Mouse (Mus musculus): ENCODE results near the gene Aldh1a2. TPM values are rescaled to one million over a fixed set of nuclear protein-coding genes. Genes with fewer than 3 reads are reported as not detected.

The Aldh1a2 gene
- total and polyA plus RNA-seq, 3 experiments: not detected

- no peak for ATAC-seq (ENCODE audit: extremely low read depth, insufficient number of reproducible peaks, low FRiP score, poor library complexity, severe bottlenecking)
These were observed 74.2 kb downstream of the Aldh1a2 start for GRCm38 (mm10) chr9:71289810-71290209.

GRCm38 (mm10) chr9:71290730-71291129 lies 75.1 kb downstream of the Aldh1a2 start:
- ATAC-seq (ENCODE audit: extremely low read depth, insufficient number of reproducible peaks, low FRiP score, poor library complexity, severe bottlenecking) (no peak), DNase-seq (ENCODE audit: low spot score) (no peak)
- Histone ChIP-seq H3K36me3 (replicated peaks) (no peaks in the 10 kb centered on the region), H3K27me3 (ENCODE audit: insufficient read depth, low read length) (peaks cover 18% of the 10 kb centered on the region), H3K9me3 (replicated peaks) (no peaks in the 10 kb centered on the region), H3K4me1 (ENCODE audit: insufficient read depth, low read depth, low read length) (no peaks in the 10 kb centered on the region), H3K4me3 (ENCODE audit: low read depth, low read length) (no peak overlapping the region)
- TF ChIP-seq CTCF (IDR thresholded peaks at IDR 0.05; ENCODE audit: low read depth, low read length): no peak
- no peak for TF ChIP-seq TAL1 (conservative IDR thresholded peaks at IDR 0.05; ENCODE audit: low read depth, low read length)
- no peak for TF ChIP-seq GATA2 (IDR thresholded peaks at IDR 0.05; ENCODE audit: borderline replicate concordance, low read depth, low read length)
- no peak for TF ChIP-seq POLR2AphosphoS5 (IDR thresholded peaks at IDR 0.05; ENCODE audit: insufficient replicate concordance, low read depth, low read length)
- TF ChIP-seq GATA1 (IDR thresholded peaks at IDR 0.05; ENCODE audit: borderline replicate concordance, low read length): no peak

More at GRCm38 (mm10) chr9:71289810-71290209, 74.2 kb downstream of the Aldh1a2 start:
- DNase-seq (ENCODE audit: low spot score): no peak
- TF ChIP-seq GATA2 (IDR thresholded peaks at IDR 0.05; ENCODE audit: borderline replicate concordance, low read depth, low read length) (no peak), TAL1 (conservative IDR thresholded peaks at IDR 0.05; ENCODE audit: low read depth, low read length) (no peak), GATA1 (IDR thresholded peaks at IDR 0.05; ENCODE audit: borderline replicate concordance, low read length) (no peak), CTCF (IDR thresholded peaks at IDR 0.05; ENCODE audit: low read depth, low read length) (no peak), POLR2AphosphoS5 (IDR thresholded peaks at IDR 0.05; ENCODE audit: insufficient replicate concordance, low read depth, low read length) (no peak)
- Histone ChIP-seq H3K36me3 (replicated peaks) (no peaks in the 10 kb centered on the region), H3K27me3 (ENCODE audit: insufficient read depth, low read length) (peaks cover 13% of the 10 kb centered on the region), H3K9me3 (replicated peaks) (no peaks in the 10 kb centered on the region), H3K4me3 (ENCODE audit: low read depth, low read length) (no peak overlapping the region), H3K4me1 (ENCODE audit: insufficient read depth, low read depth, low read length) (no peaks in the 10 kb centered on the region)

GRCm38 (mm10) chr9:71295501-71295900 lies 79.9 kb downstream of the Aldh1a2 start:
- no peak for TF ChIP-seq CTCF (IDR thresholded peaks at IDR 0.05; ENCODE audit: low read depth, low read length)
- TF ChIP-seq POLR2AphosphoS5 (IDR thresholded peaks at IDR 0.05; ENCODE audit: insufficient replicate concordance, low read depth, low read length): no peak
- no peak for TF ChIP-seq GATA1 (IDR thresholded peaks at IDR 0.05; ENCODE audit: borderline replicate concordance, low read length)
- no peak for TF ChIP-seq GATA2 (IDR thresholded peaks at IDR 0.05; ENCODE audit: borderline replicate concordance, low read depth, low read length)
- TF ChIP-seq TAL1 (conservative IDR thresholded peaks at IDR 0.05; ENCODE audit: low read depth, low read length): no peak
- Histone ChIP-seq H3K4me1 (ENCODE audit: insufficient read depth, low read depth, low read length) (no peaks in the 10 kb centered on the region), H3K36me3 (replicated peaks) (no peaks in the 10 kb centered on the region), H3K4me3 (ENCODE audit: low read depth, low read length) (no peak overlapping the region), H3K9me3 (replicated peaks) (no peaks in the 10 kb centered on the region), H3K27me3 (ENCODE audit: insufficient read depth, low read length) (peaks cover 12% of the 10 kb centered on the region)
- ATAC-seq (ENCODE audit: extremely low read depth, insufficient number of reproducible peaks, low FRiP score, poor library complexity, severe bottlenecking) (no peak), DNase-seq (ENCODE audit: low spot score) (no peak)

- no peaks in the 10 kb centered on the region for H3K36me3 ChIP-seq (replicated peaks)
- H3K4me1 ChIP-seq (ENCODE audit: insufficient read depth, low read depth, low read length): no peaks in the 10 kb centered on the region
- H3K9me3 ChIP-seq (replicated peaks): no peaks in the 10 kb centered on the region
- peak; percentile 21; the same call in 1 of the 2 replicates for TF ChIP-seq CTCF (IDR thresholded peaks at IDR 0.05; ENCODE audit: low read depth, low read length)
- TF ChIP-seq TAL1 (conservative IDR thresholded peaks at IDR 0.05; ENCODE audit: low read depth, low read length): no peak
- ATAC-seq (ENCODE audit: extremely low read depth, insufficient number of reproducible peaks, low FRiP score, poor library complexity, severe bottlenecking) (no peak), DNase-seq (ENCODE audit: low spot score) (peak; percentile 5)
- no peak overlapping the region for H3K4me3 ChIP-seq (ENCODE audit: low read depth, low read length)
- H3K27me3 ChIP-seq (ENCODE audit: insufficient read depth, low read length): no peaks in the 10 kb centered on the region; the same call in 1 of the 2 replicates
These were observed 88.0 kb downstream of the Aldh1a2 start for GRCm38 (mm10) chr9:71303594-71303993.

GRCm38 (mm10) chr9:71307106-71307789 lies 91.7 kb downstream of the Aldh1a2 start:
- DNase-seq (ENCODE audit: low spot score): no peak
- no peaks in the 10 kb centered on the region for H3K9me3 ChIP-seq (replicated peaks)
- TF ChIP-seq TAL1 (conservative IDR thresholded peaks at IDR 0.05; ENCODE audit: low read depth, low read length) (no peak), GATA1 (IDR thresholded peaks at IDR 0.05; ENCODE audit: borderline replicate concordance, low read length) (no peak), CTCF (IDR thresholded peaks at IDR 0.05; ENCODE audit: low read depth, low read length) (no peak), GATA2 (IDR thresholded peaks at IDR 0.05; ENCODE audit: borderline replicate concordance, low read depth, low read length) (no peak), POLR2AphosphoS5 (IDR thresholded peaks at IDR 0.05; ENCODE audit: insufficient replicate concordance, low read depth, low read length) (no peak)
- H3K4me1 ChIP-seq (ENCODE audit: insufficient read depth, low read depth, low read length): no peaks in the 10 kb centered on the region
- peaks cover under 1% of the 10 kb centered on the region; the same call in 1 of the 2 replicates for H3K27me3 ChIP-seq (ENCODE audit: insufficient read depth, low read length)
- H3K4me3 ChIP-seq (ENCODE audit: low read depth, low read length): no peak overlapping the region
- no peaks in the 10 kb centered on the region for H3K36me3 ChIP-seq (replicated peaks)
- no peak for ATAC-seq (ENCODE audit: extremely low read depth, insufficient number of reproducible peaks, low FRiP score, poor library complexity, severe bottlenecking)

- TF ChIP-seq CTCF (IDR thresholded peaks at IDR 0.05; ENCODE audit: low read depth, low read length): no peak
- TF ChIP-seq TAL1 (conservative IDR thresholded peaks at IDR 0.05; ENCODE audit: low read depth, low read length): no peak
- no peak for TF ChIP-seq GATA2 (IDR thresholded peaks at IDR 0.05; ENCODE audit: borderline replicate concordance, low read depth, low read length)
- TF ChIP-seq GATA1 (IDR thresholded peaks at IDR 0.05; ENCODE audit: borderline replicate concordance, low read length): no peak
- TF ChIP-seq POLR2AphosphoS5 (IDR thresholded peaks at IDR 0.05; ENCODE audit: insufficient replicate concordance, low read depth, low read length): no peak
- Histone ChIP-seq H3K27me3 (ENCODE audit: insufficient read depth, low read length) (peaks cover 3% of the 10 kb centered on the region), H3K9me3 (replicated peaks) (no peaks in the 10 kb centered on the region), H3K36me3 (replicated peaks) (no peaks in the 10 kb centered on the region), H3K4me1 (ENCODE audit: insufficient read depth, low read depth, low read length) (no peaks in the 10 kb centered on the region), H3K4me3 (ENCODE audit: low read depth, low read length) (no peak overlapping the region)
- ATAC-seq (ENCODE audit: extremely low read depth, insufficient number of reproducible peaks, low FRiP score, poor library complexity, severe bottlenecking) (no peak), DNase-seq (ENCODE audit: low spot score) (no peak)
These were observed 100.4 kb downstream of the Aldh1a2 start for GRCm38 (mm10) chr9:71315960-71316359.

Data from G1E (cell line).